Mouse (Mus musculus): Measurements from ENCODE around the gene Actn1.

The Actn1 gene

GRCm38 (mm10) chr12:80191806-80192205, 68.4 kb downstream of the Actn1 start:
- no peak for DNase-seq (ENCODE audit: extremely low spot score, low spot score)

DNA sequence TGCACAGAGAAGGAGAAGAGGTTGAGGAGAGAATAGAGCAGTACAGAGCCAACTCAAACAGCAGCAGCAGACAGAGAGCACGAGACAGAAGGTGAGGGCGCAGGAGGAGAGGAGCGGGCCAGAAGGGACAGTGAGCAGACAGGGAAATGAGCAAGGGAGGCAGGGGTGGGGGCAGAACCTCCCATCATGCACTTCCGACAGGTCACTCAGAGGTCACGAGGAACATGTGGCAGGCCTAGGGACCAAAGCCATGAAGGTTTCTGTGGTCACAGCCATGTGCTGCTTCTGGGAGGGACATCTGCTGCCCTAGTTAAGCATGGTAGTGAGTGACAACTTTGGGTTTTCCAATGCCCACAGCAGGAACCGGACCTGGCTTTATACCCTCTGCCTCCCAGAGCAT, 68.8 kb downstream of the Actn1 start:
- no peak for DNase-seq (ENCODE audit: extremely low spot score, low spot score)

- no peak for DNase-seq (ENCODE audit: extremely low spot score, low spot score)
Observed at GRCm38 (mm10) chr12:80190915-80191314, 69.3 kb downstream of the Actn1 start.

- DNase-seq (ENCODE audit: extremely low spot score, low spot score), result no peak
Observed at GRCm38 (mm10) chr12:80184041-80184440, 76.1 kb downstream of the Actn1 start.

DNA sequence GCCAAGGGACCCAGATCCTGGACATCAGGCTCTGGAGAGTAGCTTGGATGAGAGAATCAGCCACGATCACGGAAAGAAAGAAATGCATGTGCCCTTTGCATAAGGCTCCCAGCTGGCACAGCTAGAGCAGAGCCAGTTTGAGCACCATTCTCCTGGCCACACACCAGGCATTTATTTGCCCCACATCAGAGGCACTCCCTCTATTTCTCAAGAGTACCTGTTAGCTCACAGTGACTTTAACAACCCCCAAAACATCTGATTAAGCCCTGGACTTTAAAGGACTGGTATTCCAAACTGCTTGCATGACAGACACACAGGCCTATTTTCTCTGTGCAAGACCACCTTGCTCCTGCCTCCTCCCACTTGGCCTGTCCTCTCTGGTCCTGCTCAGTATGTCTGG, 78.3 kb downstream of the Actn1 start:
- DNase-seq (ENCODE audit: extremely low spot score, low spot score), result no peak

DNA sequence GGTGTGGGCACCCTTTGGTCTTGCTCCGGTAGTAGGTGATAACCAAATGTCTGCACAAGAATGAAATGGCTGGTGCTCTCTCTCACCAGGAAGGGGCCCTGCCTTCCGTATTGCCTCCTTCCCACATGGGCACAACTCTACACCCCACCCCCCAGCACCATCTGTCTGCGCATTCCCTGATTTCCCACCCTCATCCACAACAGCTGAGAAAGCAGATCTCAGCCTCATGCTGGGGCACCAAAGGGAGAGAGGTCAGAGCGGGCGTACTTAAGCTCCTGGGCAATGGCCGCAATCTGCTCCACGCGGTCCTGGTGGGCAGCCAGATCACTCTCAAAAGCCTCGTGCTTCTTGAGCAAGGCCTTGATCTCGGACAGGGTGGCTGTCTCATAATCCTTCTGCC, 82.1 kb downstream of the Actn1 start:
- peak; percentile 31 for DNase-seq (ENCODE audit: extremely low spot score, low spot score)

- no peak for DNase-seq (ENCODE audit: extremely low spot score, low spot score)
Observed at GRCm38 (mm10) chr12:80168736-80169135, 91.4 kb downstream of the Actn1 start.

GRCm38 (mm10) chr12:80168178-80168686, 91.9 kb downstream of the Actn1 start:
- DNase-seq (ENCODE audit: extremely low spot score, low spot score), result peak; percentile 88

- no peak for DNase-seq (ENCODE audit: extremely low spot score, low spot score)
Observed at GRCm38 (mm10) chr12:80167321-80167720, 92.8 kb downstream of the Actn1 start.

- DNase-seq (ENCODE audit: extremely low spot score, low spot score), result no peak
Observed at GRCm38 (mm10) chr12:80166651-80167050, 93.5 kb downstream of the Actn1 start.

- no peak for DNase-seq (ENCODE audit: extremely low spot score, low spot score)
Observed at GRCm38 (mm10) chr12:80164526-80164925, 95.6 kb downstream of the Actn1 start.

DNA sequence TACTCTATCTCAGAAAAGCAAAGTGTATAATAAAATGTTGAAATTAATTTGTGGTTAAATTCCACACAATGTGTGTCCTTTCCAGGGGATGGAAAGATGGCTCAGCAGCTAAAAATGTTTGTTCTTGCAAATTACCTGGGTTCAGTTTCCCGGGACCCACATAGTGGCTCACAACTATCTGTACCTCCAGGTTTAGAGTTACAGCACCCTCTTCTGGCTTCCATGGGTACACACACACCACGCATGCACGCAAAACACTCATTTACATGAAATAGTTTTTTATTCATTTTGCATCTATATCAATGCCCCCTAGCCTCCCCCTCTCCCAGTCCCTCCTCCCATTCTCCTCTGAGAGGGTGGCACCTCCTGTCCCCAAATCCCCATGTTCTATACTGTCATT, 97.7 kb downstream of the Actn1 start:
- no peak for DNase-seq (ENCODE audit: extremely low spot score, low spot score)

DNA sequence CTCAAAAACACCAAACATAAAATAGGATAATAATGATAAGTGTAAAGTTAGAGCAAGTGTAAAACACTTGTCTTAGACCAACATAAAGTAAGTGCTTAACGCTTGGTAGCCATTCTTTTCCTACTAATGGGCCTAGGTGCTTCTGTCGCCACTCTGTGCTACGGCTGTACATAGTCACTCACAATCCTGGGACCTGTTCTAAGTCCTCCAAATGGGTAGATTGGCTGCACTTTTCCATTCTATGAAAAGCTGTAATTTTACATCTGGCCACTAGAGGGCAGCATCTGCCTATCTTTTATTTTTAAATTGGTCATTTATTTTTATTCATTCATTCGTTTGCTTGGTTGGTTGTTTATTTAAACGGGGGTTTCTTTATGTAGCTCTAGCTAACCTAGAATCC, 102.5 kb downstream of the Actn1 start:
- DNase-seq (ENCODE audit: extremely low spot score, low spot score), result no peak

- DNase-seq (ENCODE audit: extremely low spot score, low spot score), result peak; percentile 47
Observed at GRCm38 (mm10) chr12:80153687-80154326, 106.4 kb downstream of the Actn1 start.

DNA sequence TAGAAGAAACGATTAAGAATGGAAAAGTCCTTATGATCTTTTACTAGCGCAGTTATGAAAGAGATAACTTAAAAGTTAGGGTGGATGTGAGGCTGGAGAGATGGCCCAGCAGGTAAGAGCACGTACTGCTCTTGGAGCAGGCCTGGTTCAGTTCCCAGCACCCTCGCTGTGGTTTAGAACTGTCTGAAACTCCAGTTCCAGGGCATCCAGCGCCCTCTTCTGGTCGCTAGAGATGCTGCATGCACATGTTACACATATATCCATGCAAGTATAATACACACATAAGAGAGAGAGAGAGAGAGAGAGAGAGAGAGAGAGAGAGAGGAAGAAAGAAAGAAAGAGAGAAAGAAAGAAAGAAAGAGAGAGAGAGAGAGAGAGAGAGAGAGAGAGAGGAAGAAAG, 107.1 kb downstream of the Actn1 start:
- DNase-seq (ENCODE audit: extremely low spot score, low spot score), result no peak

DNA sequence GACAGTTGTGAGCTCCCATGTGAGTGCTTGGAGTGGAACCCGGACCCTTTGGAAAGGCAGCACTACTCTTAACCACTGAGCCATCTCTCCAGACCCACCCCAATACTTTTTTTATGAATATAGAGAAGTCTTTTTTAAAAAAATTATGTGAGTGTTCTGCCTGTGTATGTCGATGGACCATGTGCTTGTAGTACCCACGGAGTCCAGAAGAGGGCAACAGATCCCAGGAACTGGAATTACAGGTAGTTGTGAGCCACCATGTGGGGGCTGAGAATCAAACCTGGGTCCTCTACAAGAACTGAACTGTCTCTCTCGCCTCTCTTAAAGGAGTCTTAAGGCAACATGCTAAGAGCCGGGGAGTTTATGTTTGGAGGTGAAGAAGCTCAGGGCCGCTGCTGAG, 108.3 kb downstream of the Actn1 start:
- no peak for DNase-seq (ENCODE audit: extremely low spot score, low spot score)

GRCm38 (mm10) chr12:80150624-80151023, 109.5 kb downstream of the Actn1 start:
- peak; percentile 47 for DNase-seq (ENCODE audit: extremely low spot score, low spot score)

DNA sequence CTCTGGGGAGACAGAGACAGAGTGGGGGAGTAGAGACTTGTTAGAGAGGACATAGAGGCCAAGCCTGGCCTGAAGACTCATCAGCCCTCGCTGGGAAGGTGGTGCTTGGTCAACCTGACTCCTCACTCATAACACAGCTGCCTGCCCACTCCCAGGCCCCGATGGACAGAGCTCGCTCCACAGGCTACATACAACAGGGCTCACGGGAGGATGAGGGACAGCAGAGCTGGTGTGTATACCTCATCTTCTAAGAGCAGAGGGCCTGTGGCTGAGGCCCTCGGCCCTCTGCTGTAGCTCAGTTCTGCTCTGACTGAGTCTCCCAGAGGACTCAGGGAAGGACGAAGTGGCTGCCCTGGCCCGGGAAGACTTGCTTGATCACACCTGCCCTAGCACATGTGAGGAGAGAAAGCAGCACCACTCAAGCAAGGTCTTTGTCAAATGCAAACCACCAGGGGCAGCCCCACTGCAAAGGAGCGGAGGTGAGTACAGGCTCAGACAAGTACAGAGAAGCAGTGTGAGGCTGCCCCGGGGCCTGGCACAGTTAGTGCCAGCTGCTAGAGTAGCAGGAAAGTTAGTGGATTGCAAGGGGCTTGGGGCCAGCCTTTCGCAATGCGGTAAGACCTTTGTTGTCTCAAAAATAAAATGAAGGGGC, 112.5 kb downstream of the Actn1 start:
- DNase-seq (ENCODE audit: extremely low spot score, low spot score), result no peak

DNA sequence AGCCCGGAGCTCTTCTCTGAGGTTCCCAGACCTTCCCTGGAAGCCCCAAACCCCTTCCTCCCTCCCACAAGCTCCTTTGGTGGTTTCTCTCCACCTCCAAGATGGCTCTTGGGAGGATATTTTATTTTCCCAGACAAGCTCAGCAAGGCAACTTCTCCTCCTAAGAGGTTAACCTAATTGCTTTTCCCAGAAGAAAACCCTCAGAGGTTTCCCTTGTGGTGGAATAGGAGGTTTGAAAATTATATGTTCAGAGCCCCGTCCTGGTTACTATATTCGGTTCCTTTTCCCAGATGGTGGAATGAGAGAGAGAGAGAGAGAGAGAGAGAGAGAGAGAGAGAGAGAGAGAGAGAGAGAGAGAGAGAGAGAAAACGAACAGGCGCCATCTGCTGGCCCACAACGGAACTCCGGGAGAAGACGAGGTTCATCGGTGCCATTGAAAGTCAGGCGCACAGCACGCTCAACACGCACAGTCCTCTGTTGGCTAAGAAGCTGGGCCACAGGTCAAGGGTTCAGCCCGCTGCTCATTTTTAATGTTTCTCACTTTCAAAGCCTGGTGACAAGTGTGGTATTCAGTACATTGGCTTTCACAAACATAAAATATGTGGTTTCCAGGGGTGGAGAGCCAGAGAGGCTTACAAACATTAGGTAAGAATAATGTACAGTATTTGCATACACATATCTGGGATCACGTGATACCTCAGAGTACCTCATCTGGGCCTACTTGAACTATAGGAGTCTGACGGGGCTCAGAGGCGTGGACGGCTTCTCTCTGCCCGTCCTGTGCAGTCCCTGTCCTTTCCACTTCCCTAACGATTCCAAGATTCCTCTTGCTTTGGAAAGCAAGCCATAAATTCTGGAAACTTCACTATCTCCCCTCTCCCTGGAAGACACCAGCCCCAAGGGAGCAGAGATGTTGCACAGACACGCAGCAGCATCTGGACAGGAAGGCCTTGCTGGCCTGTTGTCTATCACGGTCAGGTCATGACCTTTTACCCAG, 113.6 kb downstream of the Actn1 start:
- DNase-seq (ENCODE audit: extremely low spot score, low spot score), result peak; percentile 88

GRCm38 (mm10) chr12:80145365-80145764, 114.8 kb downstream of the Actn1 start:
- no peak for DNase-seq (ENCODE audit: extremely low spot score, low spot score)

GRCm38 (mm10) chr12:80144846-80145245, 115.3 kb downstream of the Actn1 start:
- DNase-seq (ENCODE audit: extremely low spot score, low spot score), result no peak

- DNase-seq (ENCODE audit: extremely low spot score, low spot score), result peak; percentile 70
Observed at GRCm38 (mm10) chr12:80141470-80141869, 118.7 kb downstream of the Actn1 start.

All from neural tube, embryonic 10.5 days (tissue).